Mouse (Mus musculus): ENCODE data around the gene Ripk3.

- TF ChIP-seq CTCF (IDR thresholded peaks at IDR 0.05; ENCODE audit: low read depth): no peak
- TF ChIP-seq EP300 (optimal IDR thresholded peaks at IDR 0.05): no peak
Measured at GRCm38 (mm10) chr14:55830331-55830730, 41.7 kb upstream of the Ripk3 start.

Measured in stomach, postnatal 0 days (tissue).